Mouse (Mus musculus) heart, adult 2 months (tissue): Measurements from ENCODE around the gene Nfyb. TPM values are rescaled to one million over a fixed set of nuclear protein-coding genes. Genes with fewer than 3 reads are reported as not detected.
A peak's percentile ranks its signal among the peaks of the same experiment; 100 is the strongest.

Experiments used
- DNase-seq, 2 experiments: peaks; one replicate each; pipeline ENCODE4 v3.0.0; 2021
- H3K27ac ChIP-seq: fragments of 200-600 bp; 2 replicates; pipeline ENCODE4 v1.8.1; 2022
- H3K27me3 ChIP-seq: fragments of 200-500 bp; 2 replicates; pipeline ENCODE4 v1.6.1; 2012; ENCODE audit warnings: mild to moderate bottlenecking, low read length, inconsistent platforms, mixed read lengths; ENCODE audit not compliant: control insufficient read depth, insufficient read depth
- H3K36me3 ChIP-seq: fragments of 200-500 bp; 2 replicates; pipeline ENCODE4 v1.6.1; 2012; ENCODE audit warnings: low read length, inconsistent platforms; ENCODE audit not compliant: control insufficient read depth, insufficient read depth
- H3K4me1 ChIP-seq: fragments of 200-500 bp; 2 replicates; pipeline ENCODE4 v1.6.1; 2011; ENCODE audit warnings: low read length; ENCODE audit not compliant: control insufficient read depth, insufficient read depth
- H3K4me3 ChIP-seq: fragments of 200-600 bp; 2 replicates; pipeline ENCODE4 v1.8.1; 2022
- H3K79me2 ChIP-seq: fragments of 200-500 bp; replicated peaks from 2 replicates; pipeline ENCODE4 v1.6.1; 2012; ENCODE audit warnings: mild to moderate bottlenecking, inconsistent platforms, low read length, moderate library complexity, mixed read lengths; ENCODE audit not compliant: control insufficient read depth, insufficient read depth
- H3K9ac ChIP-seq: fragments of 200-500 bp; 2 replicates; pipeline ENCODE4 v1.6.1; 2012; ENCODE audit warnings: low read depth, mild to moderate bottlenecking, control low read depth, inconsistent platforms, low read length, mixed read lengths
- CTCF ChIP-seq: fragments of 200-600 bp; IDR thresholded peaks from 2 replicates; pipeline ENCODE4 v1.8.1; 2022; ENCODE audit warnings: antibody characterized with exemption, mild to moderate bottlenecking, moderate library complexity
- EP300 ChIP-seq: fragments of 200-500 bp; IDR thresholded peaks from 2 replicates; pipeline ENCODE4 v1.6.1; 2011; ENCODE audit warnings: low read depth, low read length, control low read depth; ENCODE audit not compliant: insufficient read depth
- POLR2A ChIP-seq: fragments of 200-500 bp; IDR thresholded peaks from 2 replicates; pipeline ENCODE4 v1.6.1; 2011; ENCODE audit warnings: mild to moderate bottlenecking, low read depth, low read length, control low read depth; ENCODE audit not compliant: insufficient read depth
- WGBS: fragments of 180-500 bp; shearing (Covaris S2); methylation state at CpG from one replicate; pipeline ENCODE4 v1.1.7; 2018; 5-methylcytosine and 5-hydroxymethylcytosine counted together
- intact Hi-C: fragments of 180-260 bp; cut with DNase I; formaldehyde crosslinking; loops from one replicate; pipeline ENCODE4 v1.15.1; 2025
- polyA plus RNA-seq: library from polyadenylated mRNA; depleted of rRNA; stranded (reverse); fragments of >200 nt; gene quantifications from 2 replicates; pipeline ENCODE4 v1.2.3, GENCODE M21; 2012
- total RNA-seq, 2 experiments: library from RNA; stranded (reverse); gene quantifications; 2 replicates each; pipeline ENCODE4 v1.2.3; 2021

Nfyb gene
- total and polyA plus RNA-seq, 3 experiments, result 7.5 to 14.1 (median 13.9) TPM

DNA sequence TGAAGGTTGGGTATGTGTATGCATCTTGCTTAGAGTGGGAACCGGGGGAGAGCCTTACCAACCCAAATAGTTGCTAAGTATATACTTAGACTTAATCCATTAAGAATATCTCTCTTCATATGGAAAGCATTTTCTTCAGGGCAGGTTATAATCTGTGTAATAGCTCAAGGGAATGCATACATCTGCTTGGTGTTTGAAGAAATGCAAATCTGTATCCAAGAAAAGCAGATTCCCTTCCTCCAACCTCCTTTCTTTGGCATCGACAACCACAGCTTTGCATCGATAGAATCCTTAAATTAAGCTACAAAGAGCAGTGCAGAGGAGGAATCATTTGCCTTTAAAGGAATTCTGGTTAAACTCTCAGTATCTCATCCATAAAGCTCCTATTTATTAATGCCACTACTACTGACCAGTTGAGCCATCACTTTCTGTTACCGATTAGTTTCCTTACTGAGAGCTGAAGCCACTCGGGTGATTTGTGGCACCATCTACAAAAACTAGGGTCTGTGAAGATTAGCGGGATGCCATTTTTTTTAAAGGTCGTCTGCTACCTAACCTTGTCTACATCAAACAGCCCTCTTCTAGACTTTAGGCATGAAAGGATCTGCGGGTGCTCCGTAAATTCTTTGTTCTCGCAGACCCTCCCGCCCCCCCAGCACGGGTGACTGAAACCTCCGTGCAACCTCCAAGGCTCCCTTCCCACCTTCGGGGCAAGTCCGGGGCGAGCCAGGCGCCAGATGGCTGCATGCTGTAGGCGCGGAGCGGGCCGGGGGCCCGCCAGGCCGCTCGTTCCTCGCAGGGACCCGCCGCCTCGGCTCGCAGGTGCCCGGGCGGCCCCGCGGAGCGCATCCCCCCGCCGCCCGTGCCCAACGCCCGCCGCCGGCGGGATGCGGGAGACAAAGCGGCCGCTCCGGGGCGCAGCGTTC is 925 bp downstream of the Nfyb start:
- intact Hi-C loops, result loop anchor here (5.0 kb wide), 1 partner anchor 131 kb away; no protein-coding TSS in a partner anchor
- WGBS, result under 1% methylated on average over 44 of the region's 48 CpGs

DNA sequence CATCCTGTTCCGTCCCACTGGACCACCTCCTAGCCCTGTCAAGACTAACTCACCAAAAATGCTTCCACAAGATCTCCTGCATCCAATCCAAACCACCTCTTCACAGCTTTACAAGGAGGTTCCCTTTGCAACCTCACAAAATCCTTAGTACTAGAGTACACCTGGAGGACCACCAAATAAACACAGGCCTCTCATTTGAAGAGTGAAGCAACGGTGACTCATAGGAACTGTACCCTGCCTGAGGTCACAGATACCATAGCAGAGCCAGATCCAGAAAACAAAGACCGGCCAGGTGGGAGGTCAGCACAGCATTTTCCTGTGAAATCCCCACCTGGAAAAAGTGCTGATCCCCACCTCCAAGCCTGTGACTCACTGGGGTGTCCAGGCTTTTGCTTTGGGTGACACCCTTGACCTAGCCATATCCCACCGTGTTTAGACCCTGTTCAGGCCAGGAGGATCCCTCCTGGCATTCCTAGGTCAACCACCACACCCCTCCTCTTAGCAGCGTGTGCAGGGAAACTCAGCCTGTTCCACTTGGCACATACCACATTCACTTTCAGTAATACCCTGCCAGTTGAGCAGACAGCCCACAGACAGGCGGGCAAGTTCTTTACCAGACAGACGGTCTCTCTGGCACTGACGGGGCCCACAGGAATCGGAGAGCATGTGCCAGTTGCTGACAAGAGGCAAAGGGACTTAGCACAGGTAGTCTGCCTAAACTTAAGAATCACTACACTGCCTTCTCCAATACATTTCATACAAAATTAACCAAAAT is 2.7 kb downstream of the Nfyb start:
- no peaks in the 10 kb centered on the region for H3K27me3 ChIP-seq
- H3K4me1 ChIP-seq, result peaks cover 9% of the 10 kb centered on the region
- DNase-seq, result peak in 1 of 2 experiments; percentile 16
- no peak overlapping the region for H3K27ac ChIP-seq
- TF ChIP-seq POLR2A (no peak), EP300 (no peak)
- 0 out of 2 replicates have a peak, but pooled peaks cover 1% of the 10 kb centered on the region for H3K79me2 ChIP-seq
- intact Hi-C loops, result loop anchor here (5.0 kb wide), 1 partner anchor 129 kb away; no protein-coding TSS in a partner anchor
- peaks cover 7% of the 10 kb centered on the region; the same call in 1 of the 2 replicates for H3K36me3 ChIP-seq
- H3K9ac ChIP-seq, result no peak overlapping the region
- H3K4me3 ChIP-seq, result no peak overlapping the region
- 51% methylated on average over 9 of the region's 9 CpGs for WGBS

More for the DNA sequence above, 925 bp downstream of the Nfyb start:
- H3K27ac ChIP-seq, result peak overlapping the region; percentile 86
- TF ChIP-seq CTCF (no peak), EP300 (no peak), POLR2A (no peak)
- no peaks in the 10 kb centered on the region for H3K27me3 ChIP-seq
- H3K4me1 ChIP-seq, result peaks cover 9% of the 10 kb centered on the region
- H3K36me3 ChIP-seq, result peaks cover 7% of the 10 kb centered on the region; the same call in 1 of the 2 replicates
- 0 out of 2 replicates have a peak, but pooled peaks cover 1% of the 10 kb centered on the region for H3K79me2 ChIP-seq
- DNase-seq, result peak; percentile 53 to 68
- peak overlapping the region; percentile 61 for H3K4me3 ChIP-seq
- H3K9ac ChIP-seq, result peak overlapping the region; percentile 74

DNA sequence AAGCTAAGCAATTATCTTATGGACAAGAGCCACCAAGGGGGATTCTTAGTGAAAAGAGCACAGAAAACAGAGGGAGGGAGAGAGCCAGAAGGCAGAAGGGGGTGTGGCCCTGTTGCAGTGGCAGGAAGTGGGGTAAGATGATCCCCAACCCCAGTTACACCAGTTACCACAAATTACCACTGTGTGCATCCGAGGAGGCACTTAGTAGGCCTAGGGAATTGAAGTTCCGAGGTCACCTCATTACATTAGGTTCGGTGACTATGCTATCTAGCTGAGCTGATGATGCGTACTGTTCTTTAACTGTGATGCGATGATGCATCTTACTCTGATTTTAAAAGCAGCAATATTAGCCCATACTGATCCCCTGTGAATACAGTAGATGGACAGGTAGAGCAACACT is 4.2 kb downstream of the Nfyb start:
- DNase-seq, result no peak
- Histone ChIP-seq H3K27ac (no peak overlapping the region), H3K9ac (no peak overlapping the region), H3K4me3 (no peak overlapping the region), H3K4me1 (peaks cover 9% of the 10 kb centered on the region), H3K36me3 (peaks cover 7% of the 10 kb centered on the region; the same call in 1 of the 2 replicates), H3K27me3 (no peaks in the 10 kb centered on the region), H3K79me2 (0 out of 2 replicates have a peak, but pooled peaks cover 1% of the 10 kb centered on the region)
- no peak for TF ChIP-seq CTCF
- TF ChIP-seq EP300, result no peak
- no peak for TF ChIP-seq POLR2A
- WGBS, result 95% methylated on average over 5 of the region's 5 CpGs
- intact Hi-C loops, result loop anchor here (5.0 kb wide), 1 partner anchor 127 kb away; no protein-coding TSS in a partner anchor

DNA sequence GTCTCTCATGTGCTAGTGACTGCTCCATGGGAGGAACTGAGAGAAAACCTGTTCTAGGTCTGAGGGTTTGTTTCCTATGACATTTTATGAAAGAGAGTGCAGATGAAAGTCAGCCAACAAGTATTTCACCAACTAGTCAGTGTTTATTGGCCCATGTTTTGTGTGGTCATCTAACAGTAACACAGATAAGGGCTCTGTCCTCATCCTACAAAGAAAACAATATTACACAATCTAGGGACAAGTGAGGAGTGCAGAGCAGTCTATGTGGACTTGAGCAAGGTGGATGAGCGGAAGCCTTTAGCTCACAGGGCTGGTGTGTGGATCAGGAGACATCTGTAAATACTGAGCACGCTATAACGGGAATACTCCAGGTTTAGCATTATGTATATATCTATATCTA is 5.1 kb downstream of the Nfyb start:
- Histone ChIP-seq H3K4me3 (no peak overlapping the region), H3K27ac (no peak overlapping the region), H3K36me3 (peaks cover 7% of the 10 kb centered on the region), H3K27me3 (no peaks in the 10 kb centered on the region), H3K9ac (no peak overlapping the region), H3K4me1 (peaks cover 7% of the 10 kb centered on the region), H3K79me2 (0 out of 2 replicates have a peak, but pooled peaks cover 3% of the 10 kb centered on the region)
- DNase-seq, result no peak
- no peak for TF ChIP-seq POLR2A
- no peak for TF ChIP-seq EP300
- no peak for TF ChIP-seq CTCF
- WGBS, result 95% methylated on average over 3 of the region's 3 CpGs
- intact Hi-C loops, result no loop called here

DNA sequence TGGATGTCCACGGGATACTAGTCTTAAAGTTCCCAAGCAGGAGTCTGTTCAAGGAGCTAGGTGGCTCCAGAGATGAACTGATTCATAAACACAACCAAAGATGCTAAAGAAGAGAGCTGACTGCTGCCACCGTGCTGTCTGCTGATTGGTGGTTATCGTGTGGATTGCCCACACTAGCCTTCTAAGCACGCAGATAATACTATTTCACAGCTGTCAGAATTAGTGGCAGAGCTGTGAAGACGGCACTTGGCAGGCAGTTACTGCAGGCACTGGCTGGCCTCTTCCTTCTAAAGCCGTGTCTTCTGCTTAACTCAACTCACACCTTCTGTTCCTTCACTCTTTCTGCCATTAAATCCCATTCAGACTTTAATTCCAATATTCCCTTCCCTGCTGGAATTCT is 5.6 kb downstream of the Nfyb start:
- 0 out of 2 replicates have a peak, but pooled peaks cover 3% of the 10 kb centered on the region for H3K79me2 ChIP-seq
- no peaks in the 10 kb centered on the region for H3K27me3 ChIP-seq
- WGBS, result 73% methylated on average over 6 of the region's 6 CpGs
- H3K27ac ChIP-seq, result no peak overlapping the region
- intact Hi-C loops, result no loop called here
- H3K9ac ChIP-seq, result no peak overlapping the region
- DNase-seq, result no peak
- no peak for TF ChIP-seq POLR2A
- no peak for TF ChIP-seq CTCF
- TF ChIP-seq EP300, result no peak
- H3K36me3 ChIP-seq, result peaks cover 7% of the 10 kb centered on the region
- H3K4me3 ChIP-seq, result no peak overlapping the region
- H3K4me1 ChIP-seq, result peaks cover 7% of the 10 kb centered on the region
